ENCODE assay signal across 8 mouse cellular contexts in the genomic region with DNA sequence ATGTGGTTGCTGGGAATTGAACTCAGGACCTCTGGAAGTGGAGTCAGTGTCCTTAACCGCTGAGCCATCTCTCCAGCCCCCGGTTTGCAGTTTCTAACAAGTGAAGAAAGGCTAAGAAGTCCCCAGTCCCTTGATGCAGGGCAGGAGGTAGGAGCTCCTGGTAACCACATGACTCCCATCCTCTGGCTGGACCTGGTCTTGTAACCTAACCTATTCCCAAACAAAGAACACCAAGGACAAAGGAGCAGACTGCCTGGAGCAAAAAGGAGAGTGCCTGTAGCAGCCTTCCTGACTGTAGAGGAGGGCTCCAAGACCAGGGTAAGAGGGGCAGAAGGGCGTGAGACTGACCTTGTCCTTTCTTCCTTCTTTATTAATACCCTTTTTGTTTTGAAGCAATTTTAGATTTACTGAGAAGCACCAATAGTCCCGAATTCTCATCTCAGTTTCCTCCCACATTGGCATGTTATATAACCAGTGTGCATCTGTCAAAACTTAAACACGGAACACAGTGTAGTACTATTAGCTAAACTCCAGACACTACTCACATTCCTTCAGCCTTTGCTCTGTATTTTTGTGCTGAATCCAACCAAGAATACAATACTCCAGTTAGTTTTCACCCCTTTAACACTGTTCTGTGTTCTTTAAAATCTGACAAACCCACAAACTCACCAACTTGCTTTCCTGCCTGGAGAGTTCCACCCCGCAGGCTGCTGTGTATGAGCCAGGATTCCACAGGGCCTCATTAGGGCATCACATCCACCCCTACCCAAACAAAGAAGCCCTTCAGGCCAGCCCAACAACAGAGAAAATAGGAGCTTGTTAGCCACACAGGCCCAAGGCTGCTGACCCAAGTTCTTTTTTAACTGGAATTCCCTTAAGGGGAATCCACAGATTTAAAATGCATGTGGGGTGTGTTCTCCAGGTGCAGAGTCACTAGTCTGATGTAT. TPM values are rescaled to one million over a fixed set of nuclear protein-coding genes. Genes with fewer than 3 reads are reported as not detected.
DNase-seq lines count a peak whose midpoint lies in the region; ATAC-seq lines count a peak whose summit lies in the region.

No protein-coding gene starts in this region.

- no peaks in the 10 kb centered on the region for H3K27me3 ChIP-seq in liver, embryonic 11.5 days (replicated peaks; ENCODE audit: control insufficient read depth, insufficient read depth, low read length)
- H3K27me3 ChIP-seq in embryonic facial prominence, embryonic 15.5 days = no peaks in the 10 kb centered on the region
- H3K27me3 ChIP-seq in limb, embryonic 11.5 days (ENCODE audit: control insufficient read depth, insufficient read depth, low read length) = no peaks in the 10 kb centered on the region

- H3K4me3 ChIP-seq in liver, embryonic 11.5 days (ENCODE audit: low read depth, low read length) = peak overlapping the region; percentile 13
- no peak overlapping the region for H3K4me3 ChIP-seq in embryonic facial prominence, embryonic 15.5 days (replicated peaks)
- H3K4me3 ChIP-seq in limb, embryonic 11.5 days (ENCODE audit: low read depth, low read length) = no peak overlapping the region

- H3K9ac ChIP-seq in liver, embryonic 11.5 days (ENCODE audit: low read depth, low read length) = peak overlapping the region; percentile 46; the same call in 1 of the 2 replicates
- peak overlapping the region; percentile 7; the same call in 1 of the 2 replicates for H3K9ac ChIP-seq in embryonic facial prominence, embryonic 15.5 days
- no peak overlapping the region for H3K9ac ChIP-seq in limb, embryonic 11.5 days (ENCODE audit: low read length)

- peaks cover 30% of the 10 kb centered on the region for H3K4me1 ChIP-seq in liver, embryonic 11.5 days (replicated peaks; ENCODE audit: control insufficient read depth, insufficient read depth, low read length)
- H3K4me1 ChIP-seq in embryonic facial prominence, embryonic 15.5 days = peaks cover 54% of the 10 kb centered on the region
- H3K4me1 ChIP-seq in limb, embryonic 11.5 days (ENCODE audit: control insufficient read depth, insufficient read depth, low read length) = peaks cover 16% of the 10 kb centered on the region

- no peaks in the 10 kb centered on the region for H3K9me3 ChIP-seq in liver, embryonic 11.5 days (ENCODE audit: control insufficient read depth, low read length)
- no peaks in the 10 kb centered on the region for H3K9me3 ChIP-seq in embryonic facial prominence, embryonic 15.5 days (replicated peaks)
- H3K9me3 ChIP-seq in limb, embryonic 11.5 days (ENCODE audit: control insufficient read depth, low read length) = no peaks in the 10 kb centered on the region

- H3K4me2 ChIP-seq in liver, embryonic 11.5 days = peak overlapping the region; percentile 64
- H3K4me2 ChIP-seq in embryonic facial prominence, embryonic 15.5 days (replicated peaks) = no peak overlapping the region; the same call in 1 of the 2 replicates
- H3K4me2 ChIP-seq in limb, embryonic 11.5 days (ENCODE audit: low read depth, severe bottlenecking) = no peak overlapping the region

- 80% methylated on average over 6 of the region's 6 CpGs for WGBS in liver, embryonic 11.5 days
- WGBS in embryonic facial prominence, embryonic 15.5 days = 37% methylated on average over 6 of the region's 6 CpGs
- 75% methylated on average over 6 of the region's 6 CpGs for WGBS in limb, embryonic 11.5 days

- no peak for DNase-seq in liver, embryonic 11.5 days (ENCODE audit: low spot score)
- DNase-seq in liver = no peak
- peak; percentile 56 for DNase-seq in limb, embryonic 11.5 days (ENCODE audit: low spot score)
- DNase-seq in retina, embryonic 14.5 days (ENCODE audit: low spot score) = peak; percentile 66
- no peak for DNase-seq in gastrocnemius, postnatal 4 days (ENCODE audit: low spot score in 2 of 2)
- DNase-seq in thymus, postnatal 14 days = no peak
- no peak for DNase-seq in adrenal gland, postnatal 10 days

- no peak for ATAC-seq in liver, embryonic 11.5 days (replicated peaks; ENCODE audit: low FRiP score)
- ATAC-seq in embryonic facial prominence, embryonic 15.5 days (ENCODE audit: insufficient number of reproducible peaks, low FRiP score, low TSS enrichment, low read depth) = peak; percentile 59; the same call in 1 of the 2 replicates
- ATAC-seq in limb, embryonic 11.5 days (ENCODE audit: insufficient number of reproducible peaks, low FRiP score, low TSS enrichment, low read depth) = peak; percentile 67; the same call in 1 of the 2 replicates

- H3K27ac ChIP-seq in liver, embryonic 11.5 days (ENCODE audit: low read depth, low read length) = peak overlapping the region; percentile 88
- peak overlapping the region; percentile 84 for H3K27ac ChIP-seq in embryonic facial prominence, embryonic 15.5 days (replicated peaks)
- peak overlapping the region; percentile 70 for H3K27ac ChIP-seq in limb, embryonic 11.5 days (replicated peaks; ENCODE audit: low read depth, low read length)

- no peaks in the 10 kb centered on the region for H3K36me3 ChIP-seq in liver, embryonic 11.5 days (ENCODE audit: control insufficient read depth, insufficient read depth, low read length)
- H3K36me3 ChIP-seq in embryonic facial prominence, embryonic 15.5 days = no peaks in the 10 kb centered on the region
- H3K36me3 ChIP-seq in limb, embryonic 11.5 days (ENCODE audit: control insufficient read depth, insufficient read depth, low read length) = no peaks in the 10 kb centered on the region

RNA-seq across cellular contexts. Expression of gene Tom1l2, which starts 58.7 kb away (rescaled TPM):
- 12.6 and 12.8 TPM in 2 replicates for polyA plus RNA-seq in liver, embryonic 11.5 days (2014; fragmentation: Nextera tagmentation; extraction: Ambion mirVana)
- 34.1 and 36.7 TPM in 2 replicates for polyA plus RNA-seq in embryonic facial prominence, embryonic 15.5 days (2015; fragmentation: Nextera tagmentation; extraction: Ambion mirVana)
- polyA plus RNA-seq in limb, embryonic 11.5 days (2014; fragmentation: Nextera tagmentation; extraction: Ambion mirVana) = 10.6 and 12.2 TPM in 2 replicates
- total RNA-seq in gastrocnemius, postnatal 4 days (2021) = 10 to 100 TPM; 37.4 to 45.6 TPM
- total RNA-seq in adrenal gland, postnatal 10 days (2021) = 10 to 100 TPM; 49.9 to 61.5 TPM

RNA-seq across cellular contexts. Expression of gene Drc3, which starts 59.2 kb away (rescaled TPM):
- polyA plus RNA-seq in liver, embryonic 11.5 days (2014; fragmentation: Nextera tagmentation; extraction: Ambion mirVana) = 1.3 and 1.6 TPM in 2 replicates
- polyA plus RNA-seq in embryonic facial prominence, embryonic 15.5 days (2015; fragmentation: Nextera tagmentation; extraction: Ambion mirVana) = 10.5 and 20.0 TPM in 2 replicates
- polyA plus RNA-seq in limb, embryonic 11.5 days (2014; fragmentation: Nextera tagmentation; extraction: Ambion mirVana) = 1.4 and 1.9 TPM in 2 replicates
- 1 to 10 TPM; 1.0 to 1.8 TPM for total RNA-seq in gastrocnemius, postnatal 4 days (2021)
- total RNA-seq in adrenal gland, postnatal 10 days (2021) = 1 to 10 TPM; 1.1 to 1.5 TPM

Comparison
In these comparisons a context has a peak if more than half of its experiments do, and no peak if none do; other contexts are left out.
1. DNase-seq: peak in limb, embryonic 11.5 days (single experiment) and retina, embryonic 14.5 days (single experiment); none in liver, embryonic 11.5 days (single experiment), liver (single experiment), gastrocnemius, postnatal 4 days (0 of 2), thymus, postnatal 14 days (single experiment) and adrenal gland, postnatal 10 days (single experiment).
2. Peak in every context shown above with its lines, with median percentiles within 50 percentile points of each other: H3K27ac ChIP-seq.